ENCODE assay signal across 10 mouse cellular contexts in genomic region chr11:52437123-52437522, GRCm38 (mm10). TPM values are rescaled to one million over a fixed set of nuclear protein-coding genes. Genes with fewer than 3 reads are reported as not detected.
A peak's percentile ranks its signal among the peaks of the same experiment; 100 is the strongest.
DNase-seq lines count a peak whose midpoint lies in the region; ATAC-seq lines count a peak whose summit lies in the region.
"Had no signal": no experiment of that assay in that cellular context is flagged by ENCODE, and none has a peak within 500 bp of the region (broad histone marks: within the 10 kb centered on the region; RNA-seq: fewer than 3 reads in every experiment).

No protein-coding gene starts in this region.

- 0 out of 2 replicates have a peak, but pooled peaks cover 4% of the 10 kb centered on the region for H3K4me1 ChIP-seq in neural tube, embryonic 14.5 days (ENCODE audit: control insufficient read depth, insufficient read depth, low read length)
- H3K4me1 ChIP-seq in stomach, embryonic 16.5 days (ENCODE audit: control insufficient read depth, insufficient read depth, low read length): peaks cover 7% of the 10 kb centered on the region; the same call in 1 of the 2 replicates

- no peaks in the 10 kb centered on the region for H3K9me3 ChIP-seq in neural tube, embryonic 14.5 days (ENCODE audit: control insufficient read depth, low read length)
- H3K9me3 ChIP-seq in stomach, embryonic 16.5 days (replicated peaks; ENCODE audit: control insufficient read depth, low read length): peaks cover 1% of the 10 kb centered on the region; the same call in 1 of the 2 replicates

- no peak overlapping the region for H3K27ac ChIP-seq in neural tube, embryonic 14.5 days (ENCODE audit: low read depth, low read length)
- H3K27ac ChIP-seq in stomach, embryonic 16.5 days (ENCODE audit: low read length): no peak overlapping the region

- intact Hi-C loops in left cerebral cortex, postnatal 14 days (cut with DNase I): no loop called here

- no peak overlapping the region for H3K4me2 ChIP-seq in neural tube, embryonic 14.5 days (ENCODE audit: low read depth, low read length)
- peak overlapping the region; percentile 39 for H3K4me2 ChIP-seq in stomach, embryonic 16.5 days (ENCODE audit: low read depth, low read length)

- no peaks in the 10 kb centered on the region for H3K36me3 ChIP-seq in neural tube, embryonic 14.5 days (ENCODE audit: control insufficient read depth, insufficient read depth, low read length)
- no peaks in the 10 kb centered on the region for H3K36me3 ChIP-seq in stomach, embryonic 16.5 days (ENCODE audit: control insufficient read depth, insufficient read depth, low read length)

- no peak overlapping the region for H3K4me3 ChIP-seq in neural tube, embryonic 14.5 days (ENCODE audit: low read depth, low read length)
- H3K4me3 ChIP-seq in stomach, embryonic 16.5 days (replicated peaks; ENCODE audit: low read length): peak overlapping the region; percentile 19; the same call in 1 of the 2 replicates

- no peak for DNase-seq in neural tube, embryonic 10.5 days (ENCODE audit: extremely low spot score, low spot score)
- peak; percentile 27 to 60 for DNase-seq in frontal cortex, postnatal 10 days (ENCODE audit: low spot score in 2 of 2)
- DNase-seq in left cerebral cortex, postnatal 14 days (ENCODE audit: low spot score in 2 of 2): peak; percentile 54 to 87
- DNase-seq in cerebellum, postnatal 10 days: no peak
- DNase-seq in ovary, postnatal 10 days (ENCODE audit: low spot score): no peak
- DNase-seq: cerebellum, adult 18-20 months had no signal

- no peak overlapping the region for H3K9ac ChIP-seq in neural tube, embryonic 14.5 days (replicated peaks; ENCODE audit: low read depth, low read length)
- H3K9ac ChIP-seq in stomach, embryonic 16.5 days (ENCODE audit: low read length): no peak overlapping the region

- H3K27me3 ChIP-seq in neural tube, embryonic 14.5 days (ENCODE audit: control insufficient read depth, insufficient read depth, low read length): peaks cover 4% of the 10 kb centered on the region; the same call in 1 of the 2 replicates
- H3K27me3 ChIP-seq in stomach, embryonic 16.5 days (ENCODE audit: control insufficient read depth, insufficient read depth, low read length): no peaks in the 10 kb centered on the region

- WGBS in neural tube, embryonic 14.5 days: 16% methylated on average over 10 of the region's 10 CpGs
- WGBS in stomach, embryonic 16.5 days: 18% methylated on average over 10 of the region's 10 CpGs

- peak; percentile 38; the same call in 1 of the 2 replicates for ATAC-seq in neural tube, embryonic 14.5 days (ENCODE audit: low read depth)
- ATAC-seq in stomach, embryonic 16.5 days (ENCODE audit: insufficient read depth, low FRiP score): no peak
- no peak for ATAC-seq in erythroblast, adult 5-6 weeks (replicated peaks; ENCODE audit: low FRiP score, poor library complexity, severe bottlenecking)
- ATAC-seq: Patski had no signal

RNA-seq across cellular contexts. Expression of gene 9530068E07Rik, which starts 40.9 kb away (rescaled TPM):
- polyA plus RNA-seq in neural tube, embryonic 14.5 days (2014; fragmentation: Nextera tagmentation; extraction: Ambion mirVana): 122 and 143 TPM in 2 replicates
- 10 to 100 TPM; 71.7 to 77.3 TPM for total RNA-seq in left cerebral cortex, postnatal 14 days (2021)
- polyA plus RNA-seq in stomach, embryonic 16.5 days (2015; fragmentation: Nextera tagmentation; extraction: Ambion mirVana): 187 and 200 TPM in 2 replicates
- 30.6 and 35.1 TPM in 2 replicates for total RNA-seq in erythroblast, adult 5-6 weeks (2015; ENCODE audit: low replicate concordance)
- total RNA-seq in erythroblast, adult 5-6 weeks (2017; ENCODE audit: low replicate concordance): 22.2 and 24.3 TPM in 2 replicates

Comparison
In these comparisons a context has a peak if more than half of its experiments do, and no peak if none do; other contexts are left out.
1. DNase-seq: peak in frontal cortex, postnatal 10 days (2 of 2) and left cerebral cortex, postnatal 14 days (2 of 2); none in neural tube, embryonic 10.5 days (single experiment), cerebellum, postnatal 10 days (0 of 2) and ovary, postnatal 10 days (single experiment).